Mouse (Mus musculus): Measurements from ENCODE around the gene Sorcs2. TPM values are rescaled to one million over a fixed set of nuclear protein-coding genes. Genes with fewer than 3 reads are reported as not detected.
A peak's percentile ranks its signal among the peaks of the same experiment; 100 is the strongest.

Gene Sorcs2
- polyA plus RNA-seq, 1 experiment from 2014 or later: 7.8 TPM

DNA sequence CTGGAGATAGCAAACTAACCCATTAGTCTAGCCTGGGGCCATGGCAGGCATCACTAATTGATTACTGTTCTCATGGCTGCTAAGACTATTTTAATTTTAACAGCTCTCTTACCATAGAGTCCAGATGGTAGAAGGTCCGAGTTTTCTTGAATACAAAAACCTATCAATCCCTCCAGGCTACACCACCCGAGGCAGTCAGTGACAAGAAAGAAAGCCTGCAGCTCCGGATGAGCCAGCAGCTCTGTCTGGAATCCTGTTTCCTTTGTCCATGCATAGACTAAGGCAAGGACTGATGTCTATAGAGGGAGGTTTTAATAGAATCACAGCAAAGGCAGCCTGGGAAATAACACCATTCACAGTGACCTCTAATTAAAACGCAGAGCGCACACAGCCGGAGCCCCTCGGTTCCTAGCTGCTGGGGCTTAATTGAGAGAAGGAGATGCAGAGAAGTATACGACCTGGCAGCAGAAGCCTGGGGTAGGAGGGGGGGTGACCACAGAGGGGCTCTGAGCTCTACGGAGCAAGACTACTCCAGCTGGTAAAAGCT, 223.3 kb downstream of the Sorcs2 start:
- ATAC-seq (replicated peaks; ENCODE audit: low FRiP score) (peak; percentile 91), DNase-seq (ENCODE audit: low spot score) (peak; percentile 81)
- H3K9ac ChIP-seq (ENCODE audit: low read length): peak overlapping the region; percentile 24; the same call in 1 of the 2 replicates
- no peaks in the 10 kb centered on the region for H3K36me3 ChIP-seq (ENCODE audit: control insufficient read depth, insufficient read depth, low read length)
- peaks cover 13% of the 10 kb centered on the region; the same call in 1 of the 2 replicates for H3K4me1 ChIP-seq (replicated peaks; ENCODE audit: control insufficient read depth, insufficient read depth, low read length)
- H3K4me3 ChIP-seq (ENCODE audit: low read depth, low read length): no peak overlapping the region
- no peaks in the 10 kb centered on the region for H3K27me3 ChIP-seq (ENCODE audit: control insufficient read depth, insufficient read depth, low read length)
- H3K9me3 ChIP-seq (ENCODE audit: control insufficient read depth, low read length): no peaks in the 10 kb centered on the region
- peak overlapping the region; percentile 91 for H3K27ac ChIP-seq (ENCODE audit: low read depth, low read length)
- H3K4me2 ChIP-seq (ENCODE audit: low read depth, low read length, severe bottlenecking): peak overlapping the region; percentile 9; the same call in 1 of the 2 replicates
- 3% methylated on average over 9 of the region's 9 CpGs for WGBS

DNA sequence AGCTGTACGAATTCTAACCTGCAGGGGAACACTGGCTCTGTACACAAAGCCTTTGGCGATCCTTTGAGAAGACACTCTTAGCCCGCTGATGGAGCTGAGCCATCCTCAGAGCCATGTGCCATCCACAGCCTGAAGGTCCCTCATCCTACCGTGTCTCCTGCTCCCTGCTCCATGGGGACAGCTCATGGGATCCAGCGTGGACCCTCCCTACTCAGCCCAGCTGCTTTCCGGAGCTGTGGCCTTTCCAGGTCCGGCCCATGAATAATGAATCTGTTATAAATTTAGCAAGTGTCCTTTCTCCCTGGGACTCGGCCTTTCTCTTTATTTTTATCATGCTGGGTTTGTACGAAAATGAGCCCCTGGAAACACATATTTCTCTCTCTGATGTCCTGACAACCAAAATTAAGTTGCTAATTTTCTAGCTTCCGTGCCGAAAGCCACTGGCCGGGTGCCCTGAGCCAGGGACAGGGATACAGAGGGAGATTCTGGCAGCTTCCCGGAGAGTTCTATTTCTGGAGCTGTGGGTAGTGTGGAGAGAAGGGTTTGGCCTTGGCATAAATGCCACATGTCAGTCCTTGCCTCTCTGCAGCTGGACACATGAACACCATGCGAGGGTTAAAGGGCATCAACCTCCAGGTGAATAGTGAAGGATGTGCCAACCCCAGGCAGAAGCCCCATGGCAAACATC, 228.8 kb downstream of the Sorcs2 start:
- 0 out of 2 replicates have a peak, but pooled peaks cover 1% of the 10 kb centered on the region for H3K4me1 ChIP-seq (replicated peaks; ENCODE audit: control insufficient read depth, insufficient read depth, low read length)
- H3K9me3 ChIP-seq (ENCODE audit: control insufficient read depth, low read length): no peaks in the 10 kb centered on the region
- H3K27me3 ChIP-seq (ENCODE audit: control insufficient read depth, insufficient read depth, low read length): no peaks in the 10 kb centered on the region
- 85% methylated on average over 14 of the region's 14 CpGs for WGBS
- H3K4me3 ChIP-seq (ENCODE audit: low read depth, low read length): no peak overlapping the region
- no peak overlapping the region for H3K4me2 ChIP-seq (ENCODE audit: low read depth, low read length, severe bottlenecking)
- ATAC-seq (replicated peaks; ENCODE audit: low FRiP score): no peak
- no peak overlapping the region for H3K27ac ChIP-seq (ENCODE audit: low read depth, low read length)
- no peak overlapping the region for H3K9ac ChIP-seq (ENCODE audit: low read length)
- H3K36me3 ChIP-seq (ENCODE audit: control insufficient read depth, insufficient read depth, low read length): no peaks in the 10 kb centered on the region
- no peak for DNase-seq (ENCODE audit: low spot score)

DNA sequence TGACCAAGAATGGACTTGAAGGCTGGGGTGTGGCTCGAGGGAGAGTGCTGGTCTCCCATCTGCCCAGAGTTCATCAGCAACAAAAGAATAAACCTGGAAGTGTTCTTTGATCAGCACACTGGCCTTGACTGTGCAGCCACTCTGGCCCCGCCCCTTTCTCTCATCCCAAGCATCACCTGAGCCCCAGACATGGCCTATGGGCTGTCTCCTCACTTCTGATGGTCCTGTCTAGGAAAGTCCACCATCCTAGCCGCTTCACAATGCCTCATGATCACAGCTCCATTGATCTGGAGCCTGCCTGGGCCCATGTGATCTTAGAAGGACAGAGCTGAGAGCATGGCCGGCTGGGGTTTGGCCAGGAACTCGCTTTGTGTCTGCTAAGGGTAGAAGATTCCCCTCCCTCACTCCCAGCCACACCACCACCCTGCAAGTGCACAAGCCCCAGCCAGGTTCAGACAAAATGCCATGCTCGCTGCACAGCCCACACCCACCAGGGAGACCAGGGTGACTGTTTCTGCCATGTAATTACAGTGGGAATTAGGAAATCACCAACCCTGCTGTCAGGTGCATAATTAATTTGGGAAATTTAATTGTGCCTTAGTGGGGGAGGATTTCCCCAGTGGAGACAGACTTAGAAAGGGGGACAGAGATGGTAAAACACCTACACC, 231.5 kb downstream of the Sorcs2 start:
- Histone ChIP-seq H3K36me3 (ENCODE audit: control insufficient read depth, insufficient read depth, low read length) (no peaks in the 10 kb centered on the region), H3K9me3 (ENCODE audit: control insufficient read depth, low read length) (no peaks in the 10 kb centered on the region), H3K4me1 (replicated peaks; ENCODE audit: control insufficient read depth, insufficient read depth, low read length) (0 out of 2 replicates have a peak, but pooled peaks cover 1% of the 10 kb centered on the region), H3K27ac (ENCODE audit: low read depth, low read length) (no peak overlapping the region), H3K4me2 (ENCODE audit: low read depth, low read length, severe bottlenecking) (no peak overlapping the region), H3K4me3 (ENCODE audit: low read depth, low read length) (no peak overlapping the region), H3K27me3 (ENCODE audit: control insufficient read depth, insufficient read depth, low read length) (no peaks in the 10 kb centered on the region), H3K9ac (ENCODE audit: low read length) (no peak overlapping the region)
- no peak for ATAC-seq (replicated peaks; ENCODE audit: low FRiP score)
- 78% methylated on average over 6 of the region's 6 CpGs for WGBS
- DNase-seq (ENCODE audit: low spot score): no peak

DNA sequence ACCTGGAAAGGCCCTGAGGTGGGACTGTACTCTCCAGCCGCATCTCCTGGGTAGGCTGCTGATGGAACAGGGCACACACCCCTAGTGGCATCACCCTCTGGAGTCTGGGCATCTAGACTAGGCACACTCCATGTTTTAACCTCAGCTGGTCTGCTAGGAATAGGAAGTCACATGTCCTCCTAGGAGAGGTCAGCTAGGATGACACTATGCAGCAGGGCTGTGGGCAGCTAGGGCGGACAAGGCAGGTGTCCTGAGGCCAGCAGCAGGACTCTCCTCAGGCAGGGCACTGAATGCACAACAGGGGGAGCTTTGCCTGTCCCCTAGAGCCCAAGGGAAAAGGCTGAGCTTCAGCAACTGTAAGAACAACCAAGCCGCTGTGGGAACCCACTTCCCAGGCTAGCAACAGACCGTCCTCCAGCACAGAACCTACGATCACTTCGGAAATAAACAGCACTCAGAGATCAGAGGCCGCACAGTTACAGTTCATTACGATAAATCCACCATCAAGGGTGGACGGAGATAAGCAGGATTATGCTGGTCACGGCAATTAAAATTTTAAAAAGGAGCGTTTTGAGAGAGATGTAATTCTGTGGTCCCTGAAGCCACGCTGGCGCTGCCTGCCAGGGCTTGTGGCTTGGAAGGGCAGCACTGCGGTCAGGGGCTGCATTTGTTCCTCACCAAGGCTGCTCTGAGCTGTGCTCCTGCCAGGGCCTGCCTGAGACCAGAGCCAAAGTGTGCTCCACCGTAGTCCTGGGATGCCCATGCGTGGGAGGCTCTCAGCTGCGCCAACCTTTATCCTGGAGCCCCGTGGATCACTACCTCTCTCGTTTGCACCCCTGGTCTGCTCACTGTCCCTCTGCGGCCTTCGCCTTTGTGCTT, 232.3 kb downstream of the Sorcs2 start:
- ATAC-seq (replicated peaks; ENCODE audit: low FRiP score): no peak
- no peak overlapping the region for H3K4me3 ChIP-seq (ENCODE audit: low read depth, low read length)
- no peak for DNase-seq (ENCODE audit: low spot score)
- 80% methylated on average over 21 of the region's 21 CpGs for WGBS
- H3K4me2 ChIP-seq (ENCODE audit: low read depth, low read length, severe bottlenecking): no peak overlapping the region
- H3K27ac ChIP-seq (ENCODE audit: low read depth, low read length): no peak overlapping the region
- H3K36me3 ChIP-seq (ENCODE audit: control insufficient read depth, insufficient read depth, low read length): no peaks in the 10 kb centered on the region
- H3K9me3 ChIP-seq (ENCODE audit: control insufficient read depth, low read length): no peaks in the 10 kb centered on the region
- H3K27me3 ChIP-seq (ENCODE audit: control insufficient read depth, insufficient read depth, low read length): no peaks in the 10 kb centered on the region
- H3K4me1 ChIP-seq (replicated peaks; ENCODE audit: control insufficient read depth, insufficient read depth, low read length): no peaks in the 10 kb centered on the region
- H3K9ac ChIP-seq (ENCODE audit: low read length): no peak overlapping the region

DNA sequence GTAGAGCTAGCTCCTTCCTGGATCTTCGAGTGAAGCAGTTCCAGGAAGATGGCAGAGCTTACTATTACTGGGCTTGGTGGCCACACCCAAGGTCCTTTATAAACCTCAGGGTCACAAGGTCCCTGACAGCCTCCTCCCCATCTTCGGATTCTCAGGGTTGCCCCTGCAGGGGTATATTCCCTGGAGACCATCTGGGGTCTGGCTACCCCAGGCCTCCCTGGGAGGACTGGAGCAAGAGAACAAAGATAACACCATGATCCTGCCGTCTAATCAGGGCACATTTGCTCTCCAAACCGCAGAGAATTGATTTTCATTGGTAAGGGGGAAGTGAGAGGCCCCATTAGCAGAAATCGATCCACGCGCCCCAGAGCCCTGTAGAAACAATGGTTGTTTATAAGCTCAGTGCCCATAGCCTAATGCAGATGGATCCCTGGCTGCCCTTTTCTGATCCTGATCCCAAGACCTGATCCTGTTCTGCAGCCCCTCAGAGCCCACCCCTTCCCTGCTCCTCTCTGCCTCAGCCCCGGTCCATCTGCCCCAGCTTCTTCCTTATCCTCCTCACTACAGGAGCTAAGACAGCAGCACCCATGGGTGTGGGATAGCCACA, 243.0 kb downstream of the Sorcs2 start:
- no peaks in the 10 kb centered on the region for H3K4me1 ChIP-seq (replicated peaks; ENCODE audit: control insufficient read depth, insufficient read depth, low read length)
- no peak for DNase-seq (ENCODE audit: low spot score)
- no peak overlapping the region for H3K27ac ChIP-seq (ENCODE audit: low read depth, low read length)
- no peaks in the 10 kb centered on the region for H3K27me3 ChIP-seq (ENCODE audit: control insufficient read depth, insufficient read depth, low read length)
- H3K9me3 ChIP-seq (ENCODE audit: control insufficient read depth, low read length): no peaks in the 10 kb centered on the region
- ATAC-seq (replicated peaks; ENCODE audit: low FRiP score): no peak
- no peak overlapping the region for H3K4me2 ChIP-seq (ENCODE audit: low read depth, low read length, severe bottlenecking)
- no peak overlapping the region for H3K4me3 ChIP-seq (ENCODE audit: low read depth, low read length)
- WGBS: 40% methylated on average over 8 of the region's 8 CpGs
- no peak overlapping the region for H3K9ac ChIP-seq (ENCODE audit: low read length)
- H3K36me3 ChIP-seq (ENCODE audit: control insufficient read depth, insufficient read depth, low read length): no peaks in the 10 kb centered on the region

DNA sequence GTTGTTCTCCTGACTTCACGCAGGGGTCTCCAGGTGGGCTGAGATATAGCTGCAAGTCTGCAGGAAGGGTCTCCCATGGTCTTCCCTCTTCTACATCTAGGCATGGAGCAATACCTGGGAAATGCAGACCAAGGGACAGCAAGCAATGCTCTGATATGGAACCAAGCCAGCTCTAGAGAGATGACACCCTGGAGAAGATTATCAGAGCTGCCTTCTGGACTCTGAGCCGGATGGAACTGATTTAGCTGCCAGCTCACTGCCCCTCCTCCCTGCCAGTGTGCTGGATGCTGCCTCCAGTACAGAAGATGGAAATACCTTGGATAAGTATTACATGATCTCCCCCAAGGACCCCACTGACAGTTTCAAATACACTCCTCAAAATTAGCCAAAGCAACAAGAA, 244.7 kb downstream of the Sorcs2 start:
- Histone ChIP-seq H3K27me3 (ENCODE audit: control insufficient read depth, insufficient read depth, low read length) (no peaks in the 10 kb centered on the region), H3K36me3 (ENCODE audit: control insufficient read depth, insufficient read depth, low read length) (no peaks in the 10 kb centered on the region), H3K27ac (ENCODE audit: low read depth, low read length) (no peak overlapping the region), H3K4me1 (replicated peaks; ENCODE audit: control insufficient read depth, insufficient read depth, low read length) (no peaks in the 10 kb centered on the region), H3K4me3 (ENCODE audit: low read depth, low read length) (no peak overlapping the region), H3K9ac (ENCODE audit: low read length) (no peak overlapping the region), H3K9me3 (ENCODE audit: control insufficient read depth, low read length) (no peaks in the 10 kb centered on the region), H3K4me2 (ENCODE audit: low read depth, low read length, severe bottlenecking) (no peak overlapping the region)
- no peak for DNase-seq (ENCODE audit: low spot score)
- 78% methylated on average over 2 of the region's 2 CpGs for WGBS
- ATAC-seq (replicated peaks; ENCODE audit: low FRiP score): no peak

DNA sequence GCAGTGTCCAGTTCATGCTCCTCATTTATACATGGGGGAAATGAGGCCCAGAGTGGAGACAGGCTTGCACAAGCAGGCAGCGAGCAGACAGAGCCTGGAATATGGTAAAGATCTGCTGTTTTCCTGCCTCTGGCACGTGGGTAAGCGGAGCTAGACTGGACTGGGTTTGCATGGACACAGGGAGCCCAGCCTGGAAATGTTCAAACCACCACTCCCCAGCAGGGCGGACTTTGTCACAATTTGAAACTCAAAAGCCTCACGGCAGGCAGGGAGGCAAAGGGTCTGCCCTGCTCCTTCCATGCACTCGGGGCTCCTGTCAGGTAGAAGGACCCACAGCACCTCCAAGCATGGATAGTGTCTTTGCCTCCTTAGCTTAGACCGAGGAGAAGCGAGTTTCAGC, 246.9 kb downstream of the Sorcs2 start:
- no peak overlapping the region for H3K27ac ChIP-seq (ENCODE audit: low read depth, low read length)

DNA sequence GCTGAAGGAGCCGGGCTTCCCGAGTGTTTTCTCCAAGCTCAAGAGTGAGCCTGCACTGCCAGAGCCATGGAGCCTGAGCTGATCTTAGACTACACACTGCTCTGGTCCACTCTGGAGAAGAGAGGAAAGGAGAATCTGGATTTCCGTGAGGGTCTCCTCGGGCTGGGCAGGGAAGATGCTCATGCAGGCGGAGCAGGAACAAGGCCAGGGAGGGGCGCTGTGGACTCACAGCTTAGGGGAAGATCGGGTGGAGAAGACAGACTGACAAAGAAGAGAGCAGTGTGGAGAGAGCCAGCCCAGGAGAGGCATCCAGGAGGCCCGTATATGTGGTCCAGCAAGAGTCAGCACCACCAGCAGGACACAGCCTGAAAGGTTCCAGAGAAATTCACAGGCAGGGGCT, 248.8 kb downstream of the Sorcs2 start:
- no peak overlapping the region for H3K4me2 ChIP-seq (ENCODE audit: low read depth, low read length, severe bottlenecking)
- DNase-seq (ENCODE audit: low spot score): peak; percentile 58
- H3K4me1 ChIP-seq (replicated peaks; ENCODE audit: control insufficient read depth, insufficient read depth, low read length): no peaks in the 10 kb centered on the region
- no peaks in the 10 kb centered on the region for H3K9me3 ChIP-seq (ENCODE audit: control insufficient read depth, low read length)
- 55% methylated on average over 8 of the region's 8 CpGs for WGBS
- H3K4me3 ChIP-seq (ENCODE audit: low read depth, low read length): no peak overlapping the region
- no peak overlapping the region for H3K27ac ChIP-seq (ENCODE audit: low read depth, low read length)
- no peaks in the 10 kb centered on the region for H3K27me3 ChIP-seq (ENCODE audit: control insufficient read depth, insufficient read depth, low read length)
- no peak overlapping the region for H3K9ac ChIP-seq (ENCODE audit: low read length)
- no peaks in the 10 kb centered on the region for H3K36me3 ChIP-seq (ENCODE audit: control insufficient read depth, insufficient read depth, low read length)
- ATAC-seq (replicated peaks; ENCODE audit: low FRiP score): no peak

More for the DNA sequence above, 246.9 kb downstream of the Sorcs2 start:
- H3K36me3 ChIP-seq (ENCODE audit: control insufficient read depth, insufficient read depth, low read length): no peaks in the 10 kb centered on the region
- no peak overlapping the region for H3K4me3 ChIP-seq (ENCODE audit: low read depth, low read length)
- no peaks in the 10 kb centered on the region for H3K4me1 ChIP-seq (replicated peaks; ENCODE audit: control insufficient read depth, insufficient read depth, low read length)
- H3K27me3 ChIP-seq (ENCODE audit: control insufficient read depth, insufficient read depth, low read length): no peaks in the 10 kb centered on the region
- H3K9me3 ChIP-seq (ENCODE audit: control insufficient read depth, low read length): no peaks in the 10 kb centered on the region
- no peak overlapping the region for H3K9ac ChIP-seq (ENCODE audit: low read length)
- no peak overlapping the region for H3K4me2 ChIP-seq (ENCODE audit: low read depth, low read length, severe bottlenecking)
- DNase-seq (ENCODE audit: low spot score) (no peak), ATAC-seq (replicated peaks; ENCODE audit: low FRiP score) (no peak)
- 72% methylated on average over 8 of the region's 8 CpGs for WGBS

Data from forebrain, embryonic 11.5 days (tissue).